Mouse (Mus musculus): ENCODE measurements around the gene Senp7. TPM values are rescaled to one million over a fixed set of nuclear protein-coding genes. Genes with fewer than 3 reads are reported as not detected.
"Not testable (repeated sequence)": the region's sequence is repeated elsewhere in the genome, so short reads cannot be mapped to it uniquely, and the experiment has no call there.

The Senp7 gene
- total RNA-seq, 2 experiments from 2014 or later = 41.8 to 42.5 TPM

DNA sequence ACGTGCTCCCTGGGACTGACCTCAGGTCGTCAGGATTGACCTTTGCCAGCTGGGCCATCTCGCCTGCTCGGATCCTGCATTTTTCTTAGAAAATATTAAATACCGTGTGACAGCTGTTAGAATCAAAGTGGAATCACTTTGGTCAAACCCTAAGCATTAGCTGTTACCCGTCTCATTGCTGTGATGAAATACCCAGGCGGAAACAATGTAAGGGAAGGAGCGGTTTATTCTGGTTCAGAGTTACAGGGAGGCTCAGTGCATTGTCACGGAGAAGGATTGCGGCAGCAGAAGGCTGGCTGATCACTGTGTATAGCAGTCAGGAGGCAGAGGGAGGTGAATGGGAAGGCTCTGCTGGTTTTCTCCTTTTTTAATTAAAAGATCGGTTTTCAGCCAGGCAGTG lies 14.8 kb downstream of the Senp7 start:
- intact Hi-C loops (cut with DNase I) = no loop called here
- no peak for DNase-seq (ENCODE audit: low spot score in 2 of 2)

DNA sequence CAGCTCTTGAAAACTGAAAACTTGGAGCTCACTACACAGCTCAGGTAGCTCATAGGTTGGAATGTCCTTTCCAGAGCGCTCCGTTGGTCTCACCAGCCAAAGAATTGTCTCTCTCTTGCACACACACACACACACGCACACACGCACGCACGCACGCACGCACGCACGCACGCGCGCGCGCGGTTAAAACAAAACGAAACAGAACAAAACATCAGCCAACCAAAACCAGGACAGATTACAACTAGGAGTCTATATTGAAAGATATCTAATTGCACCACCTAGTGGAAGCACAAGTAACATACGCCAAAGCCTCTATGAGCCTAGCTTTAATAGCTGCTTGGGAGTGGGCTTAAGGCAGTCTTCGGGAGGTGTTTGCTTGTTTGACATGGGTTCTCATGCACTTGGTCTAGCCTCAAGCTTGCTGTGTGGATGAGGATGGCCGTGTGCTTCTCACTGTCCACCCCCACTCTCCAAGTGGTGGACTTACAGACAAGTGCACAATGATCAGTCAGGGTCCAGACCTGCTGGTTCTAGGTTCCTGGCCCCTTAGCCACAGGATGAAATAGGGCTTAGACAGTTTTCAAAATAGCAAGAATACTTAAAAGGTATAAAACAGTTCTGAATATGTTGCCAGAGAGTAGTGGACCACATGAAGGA lies 16.3 kb downstream of the Senp7 start:
- intact Hi-C loops (cut with DNase I) = loop anchor here (2.0 kb wide), 1 partner anchor 114 kb away; no protein-coding TSS in a partner anchor
- DNase-seq (ENCODE audit: low spot score in 2 of 2) = peak; percentile 59 to 82

- no peak for DNase-seq (ENCODE audit: low spot score in 2 of 2)
- intact Hi-C loops (cut with DNase I) = no loop called here
These were observed 18.0 kb downstream of the Senp7 start for GRCm38 (mm10) chr16:56066113-56066512.

- intact Hi-C loops (cut with DNase I) = no loop called here
- DNase-seq (ENCODE audit: low spot score in 2 of 2) = no peak
These were observed 20.5 kb downstream of the Senp7 start for GRCm38 (mm10) chr16:56068523-56069070.

DNA sequence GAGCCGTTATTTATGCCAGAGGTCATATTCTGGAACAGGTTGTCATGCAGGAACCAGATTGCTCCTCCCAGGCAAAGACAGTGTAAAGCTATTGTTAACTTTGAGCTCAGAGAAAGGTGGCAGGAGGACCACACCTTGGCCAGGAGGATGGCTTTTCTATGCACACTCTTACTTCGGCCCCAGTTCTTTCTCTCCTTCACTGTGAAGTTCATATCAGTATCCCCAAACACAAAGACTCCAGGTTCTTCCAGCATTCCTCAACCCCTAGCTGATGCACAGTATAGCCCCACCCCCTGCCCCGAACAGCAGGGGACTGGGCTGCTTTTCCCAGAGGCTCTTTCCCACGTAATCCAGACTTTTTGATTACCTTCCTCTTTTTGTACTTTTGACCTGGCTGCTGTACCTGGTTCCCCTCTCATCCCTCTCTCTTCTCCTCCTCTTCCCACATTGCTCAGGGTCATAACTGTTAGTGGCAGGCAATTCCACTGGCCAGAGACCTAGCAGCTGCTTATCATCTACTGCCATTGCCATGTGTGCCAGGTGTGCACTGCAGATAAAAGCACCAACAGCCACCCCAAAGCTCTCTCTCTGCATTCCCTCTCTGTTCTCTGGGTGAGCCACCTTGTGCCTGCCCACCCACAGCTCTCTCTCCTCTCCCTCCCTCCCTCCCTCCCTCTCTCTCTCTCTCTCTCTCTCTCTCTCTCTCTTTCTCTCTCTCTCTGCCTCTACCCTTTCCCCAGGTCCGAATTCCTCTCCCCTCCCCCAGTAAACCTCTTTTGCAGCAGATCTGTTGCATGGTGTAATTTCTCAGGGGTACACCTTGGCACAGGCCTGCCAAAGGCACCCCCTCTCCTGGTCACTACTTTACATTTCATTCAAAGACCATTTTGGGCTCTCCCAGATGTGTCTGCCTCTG lies 23.4 kb downstream of the Senp7 start:
- intact Hi-C loops (cut with DNase I) = no loop called here
- DNase-seq (ENCODE audit: low spot score in 2 of 2) = no peak

DNA sequence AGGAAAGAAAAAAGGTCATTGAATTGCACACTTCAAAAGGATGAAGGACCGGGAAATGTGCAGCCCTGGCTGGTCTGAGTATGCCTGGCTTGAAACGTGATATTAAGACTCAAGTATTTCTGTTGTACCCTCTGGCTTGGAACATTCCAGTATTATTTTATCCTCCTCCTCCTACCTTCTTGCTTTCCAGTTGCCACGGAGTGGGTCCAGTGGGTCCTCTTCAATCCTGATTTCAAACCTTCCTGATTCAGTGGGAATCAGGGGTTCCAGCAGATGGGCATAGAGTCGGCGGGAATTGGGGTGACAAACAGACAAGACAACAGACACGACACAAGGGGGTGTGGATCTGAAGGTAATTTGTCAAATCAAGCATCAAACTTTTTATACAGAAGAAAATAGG lies 24.4 kb downstream of the Senp7 start:
- no peak for DNase-seq (ENCODE audit: low spot score in 2 of 2)

GRCm38 (mm10) chr16:56073150-56073549 lies 25.0 kb downstream of the Senp7 start:
- DNase-seq (ENCODE audit: low spot score in 2 of 2); intact Hi-C loops (cut with DNase I): not testable (repeated sequence)

More for the DNA sequence above, 24.4 kb downstream of the Senp7 start:
- intact Hi-C loops (cut with DNase I) = no loop called here

DNA sequence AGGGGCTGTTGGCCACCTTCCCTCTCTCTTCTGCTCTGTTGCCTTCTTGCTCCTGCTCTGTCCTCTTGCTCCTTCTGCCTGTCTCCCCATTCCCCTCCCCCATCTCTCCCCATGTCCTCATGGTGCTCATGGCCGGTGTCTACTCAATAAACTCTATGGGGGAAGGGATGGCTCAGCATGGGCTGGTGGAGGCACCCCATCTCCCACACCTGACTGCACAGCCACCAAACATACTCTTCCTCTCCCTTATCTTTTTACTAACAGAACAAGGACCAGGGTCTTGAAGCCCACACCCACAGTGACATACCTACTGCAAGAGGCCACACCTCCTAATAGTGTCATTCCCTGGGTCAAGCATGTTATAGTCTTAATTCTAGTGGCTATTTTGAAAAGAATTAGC lies 26.0 kb downstream of the Senp7 start:
- intact Hi-C loops (cut with DNase I) = loop anchor here (2.0 kb wide), 1 partner anchor 45 kb away; the partner anchor contains the start of gene Pcnp
- DNase-seq (ENCODE audit: low spot score in 2 of 2) = no peak

- intact Hi-C loops (cut with DNase I) = loop anchor here (2.0 kb wide), 1 partner anchor 46 kb away; the partner anchor contains the start of gene Pcnp
These were observed 26.4 kb downstream of the Senp7 start for GRCm38 (mm10) chr16:56074565-56074964.

DNA sequence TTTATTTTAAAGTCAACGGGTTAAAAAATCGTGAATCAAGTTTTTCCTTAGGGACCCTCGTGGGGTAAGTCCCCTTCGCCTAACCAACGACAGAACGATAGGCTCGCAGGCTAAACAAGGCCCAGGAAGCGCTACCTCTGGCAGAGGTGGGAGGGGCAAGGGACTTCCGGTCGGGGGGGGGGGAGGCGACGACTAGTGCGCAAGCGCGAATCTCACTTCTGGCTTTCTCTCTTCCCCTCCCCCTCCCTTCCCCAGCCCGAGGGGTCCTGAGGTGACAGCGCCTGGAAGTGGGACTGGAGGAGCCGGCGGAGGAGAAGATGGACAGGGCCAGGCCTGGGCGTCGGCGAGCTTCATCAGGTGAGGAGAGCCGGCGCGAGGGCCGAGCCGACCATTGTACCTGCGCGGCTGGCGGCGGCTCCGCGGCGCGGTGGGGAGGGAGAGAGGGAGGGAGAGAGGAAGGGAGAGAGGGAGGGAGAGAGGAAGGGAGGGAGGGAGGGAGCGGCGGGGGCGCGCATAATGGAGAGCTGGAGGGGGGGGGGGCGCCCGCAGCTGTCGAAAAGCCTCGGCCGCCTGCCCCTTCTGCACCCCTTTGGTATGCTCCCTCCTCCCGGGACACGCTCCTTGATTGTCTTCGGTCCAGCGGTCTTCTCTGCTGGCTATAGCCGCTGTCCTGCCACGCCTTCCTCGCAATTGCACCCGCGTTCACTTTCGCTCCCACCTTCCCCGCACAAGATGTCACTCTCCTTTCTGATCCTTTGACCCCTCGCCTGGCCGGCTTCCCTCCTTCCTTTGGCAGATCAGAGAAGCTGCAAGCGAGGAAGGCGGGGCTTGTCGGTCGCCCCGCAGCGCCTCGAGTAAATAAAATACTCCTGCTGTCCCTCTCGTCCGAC lies 27.3 kb downstream of the Senp7 start:
- peak; percentile 82 for DNase-seq (ENCODE audit: low spot score in 2 of 2)
- intact Hi-C loops (cut with DNase I) = loop anchor here (2.0 kb wide), 1 partner anchor 47 kb away; the partner anchor contains the start of gene Pcnp

More at GRCm38 (mm10) chr16:56074565-56074964, 26.4 kb downstream of the Senp7 start:
- no peak for DNase-seq (ENCODE audit: low spot score in 2 of 2)

- intact Hi-C loops (cut with DNase I) = no loop called here
- no peak for DNase-seq (ENCODE audit: low spot score in 2 of 2)
These were observed 28.2 kb downstream of the Senp7 start for GRCm38 (mm10) chr16:56076121-56076869.

DNA sequence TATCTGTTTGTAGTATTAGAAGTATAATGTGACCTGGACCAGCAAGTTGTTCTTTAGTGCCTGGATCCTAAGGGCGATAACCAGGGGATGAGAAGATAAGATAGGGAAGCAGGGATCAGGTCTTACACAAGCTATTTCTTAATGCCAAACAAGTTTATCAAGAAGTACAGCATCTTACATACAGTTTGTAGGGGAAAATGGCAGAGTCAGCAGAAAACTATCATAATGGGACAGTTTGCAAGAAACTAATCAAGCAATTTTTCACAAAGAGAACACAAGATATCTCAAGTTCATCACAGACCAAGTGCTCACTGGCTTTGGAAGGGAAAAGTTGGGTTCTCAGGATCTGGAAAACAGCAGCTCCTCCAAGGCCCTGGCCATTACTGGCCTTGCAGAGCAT lies 31.3 kb downstream of the Senp7 start:
- no peak for DNase-seq (ENCODE audit: low spot score in 2 of 2)
- intact Hi-C loops (cut with DNase I) = no loop called here

GRCm38 (mm10) chr16:56081691-56082090 lies 33.6 kb downstream of the Senp7 start:
- intact Hi-C loops (cut with DNase I) = no loop called here
- DNase-seq (ENCODE audit: low spot score in 2 of 2) = no peak

- DNase-seq (ENCODE audit: low spot score in 2 of 2) = no peak
- intact Hi-C loops (cut with DNase I) = no loop called here
These were observed 38.2 kb downstream of the Senp7 start for GRCm38 (mm10) chr16:56086336-56086735.

DNA sequence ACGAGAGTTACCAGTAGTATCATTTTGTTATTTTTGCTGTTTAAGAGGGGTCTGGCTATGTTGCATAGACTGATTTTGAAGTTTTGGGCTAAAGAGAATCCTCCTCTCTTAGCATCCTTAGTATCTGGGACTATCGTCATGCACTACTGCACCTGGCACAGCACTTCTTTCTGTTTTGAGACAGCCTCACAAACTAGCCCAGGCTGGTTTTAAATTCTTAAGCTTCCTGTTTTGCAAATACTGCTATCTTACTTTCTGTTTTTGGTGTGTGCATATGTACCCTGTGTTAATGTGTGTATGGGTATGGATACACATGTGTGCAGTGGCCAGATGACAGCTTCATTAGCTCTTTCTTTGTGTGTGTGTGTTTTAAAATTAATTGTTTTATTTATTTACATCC lies 42.2 kb downstream of the Senp7 start:
- intact Hi-C loops (cut with DNase I) = no loop called here
- no peak for DNase-seq (ENCODE audit: low spot score in 2 of 2)

DNA sequence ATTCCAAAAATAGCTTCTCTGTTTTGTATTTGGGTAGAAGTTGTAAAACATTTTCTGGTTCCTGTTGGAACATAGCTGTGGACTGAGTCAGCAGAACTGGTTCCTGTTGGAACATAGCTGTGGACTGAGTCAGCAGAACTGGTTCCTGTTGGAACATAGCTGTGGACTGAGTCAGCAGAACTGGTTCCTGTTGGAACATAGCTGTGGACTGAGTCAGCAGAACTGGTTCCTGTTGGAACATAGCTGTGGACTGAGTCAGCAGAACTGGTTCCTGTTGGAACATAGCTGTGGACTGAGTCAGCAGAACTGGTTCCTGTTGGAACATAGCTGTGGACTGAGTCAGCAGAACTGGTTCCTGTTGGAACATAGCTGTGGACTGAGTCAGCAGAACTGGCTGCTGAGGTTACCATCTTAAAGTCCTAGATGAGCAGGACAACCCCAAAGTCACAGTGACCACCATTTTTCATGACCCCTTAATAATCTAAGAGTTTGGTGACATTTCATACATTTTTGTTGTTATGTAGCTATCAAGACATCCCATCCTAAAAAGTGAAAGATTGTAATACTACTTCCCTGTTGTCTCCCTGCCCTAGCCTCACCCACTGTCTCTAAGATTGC lies 48.4 kb downstream of the Senp7 start:
- intact Hi-C loops (cut with DNase I) = not testable (repeated sequence)

DNA sequence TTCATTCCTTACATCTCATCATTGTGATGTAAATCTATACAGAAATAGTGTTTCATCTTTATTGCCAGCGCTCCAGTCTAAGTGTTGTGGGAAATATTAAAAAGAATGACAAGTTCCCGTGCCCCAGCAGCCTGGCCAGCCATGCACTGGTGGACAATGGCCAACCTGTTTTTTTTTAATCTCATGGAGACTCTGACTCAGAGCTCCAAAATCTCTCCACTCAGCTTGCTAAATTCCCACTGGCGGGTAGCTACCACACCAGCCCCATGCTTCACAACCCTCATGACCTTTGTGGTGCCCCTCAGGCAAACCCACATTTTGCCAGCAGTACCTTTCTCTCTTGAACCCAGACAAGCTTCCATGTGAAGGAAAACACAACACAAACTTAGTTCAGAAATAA lies 67.6 kb downstream of the Senp7 start:
- intact Hi-C loops (cut with DNase I) = no loop called here
- no peak for DNase-seq (ENCODE audit: low spot score in 2 of 2)

More for the DNA sequence above, 48.4 kb downstream of the Senp7 start:
- not testable (repeated sequence) for DNase-seq (ENCODE audit: low spot score in 2 of 2)

DNA sequence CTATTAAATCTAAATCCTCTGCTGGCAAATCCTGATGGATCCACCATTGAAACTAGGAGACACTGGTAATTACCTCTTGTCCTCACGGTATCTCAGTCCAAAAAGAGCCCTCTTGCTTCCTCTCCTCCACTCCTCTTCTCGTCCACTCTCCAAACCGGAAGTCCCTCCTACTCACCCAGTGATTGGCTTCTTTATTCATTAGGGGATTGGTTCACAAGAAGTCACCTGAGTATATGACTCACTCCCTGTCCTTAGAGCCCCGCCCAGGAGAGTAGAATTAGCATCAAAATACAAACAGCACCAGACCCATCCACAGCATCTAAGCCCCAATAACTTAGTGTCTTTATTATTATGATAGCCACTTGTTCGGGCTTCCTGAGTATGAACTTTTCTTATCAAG lies 68.0 kb downstream of the Senp7 start:
- DNase-seq (ENCODE audit: low spot score in 2 of 2) = no peak
- intact Hi-C loops (cut with DNase I) = no loop called here

Data from left cerebral cortex, postnatal 25 days (tissue).